Mouse (Mus musculus) urinary bladder, postnatal 25 days (tissue): Measurements from ENCODE around the gene Nudt14.

Experiments used
- DNase-seq: peaks from one replicate; pipeline ENCODE4 v3.0.0; 2022; ENCODE audit warnings: low spot score

Nudt14 gene

DNA sequence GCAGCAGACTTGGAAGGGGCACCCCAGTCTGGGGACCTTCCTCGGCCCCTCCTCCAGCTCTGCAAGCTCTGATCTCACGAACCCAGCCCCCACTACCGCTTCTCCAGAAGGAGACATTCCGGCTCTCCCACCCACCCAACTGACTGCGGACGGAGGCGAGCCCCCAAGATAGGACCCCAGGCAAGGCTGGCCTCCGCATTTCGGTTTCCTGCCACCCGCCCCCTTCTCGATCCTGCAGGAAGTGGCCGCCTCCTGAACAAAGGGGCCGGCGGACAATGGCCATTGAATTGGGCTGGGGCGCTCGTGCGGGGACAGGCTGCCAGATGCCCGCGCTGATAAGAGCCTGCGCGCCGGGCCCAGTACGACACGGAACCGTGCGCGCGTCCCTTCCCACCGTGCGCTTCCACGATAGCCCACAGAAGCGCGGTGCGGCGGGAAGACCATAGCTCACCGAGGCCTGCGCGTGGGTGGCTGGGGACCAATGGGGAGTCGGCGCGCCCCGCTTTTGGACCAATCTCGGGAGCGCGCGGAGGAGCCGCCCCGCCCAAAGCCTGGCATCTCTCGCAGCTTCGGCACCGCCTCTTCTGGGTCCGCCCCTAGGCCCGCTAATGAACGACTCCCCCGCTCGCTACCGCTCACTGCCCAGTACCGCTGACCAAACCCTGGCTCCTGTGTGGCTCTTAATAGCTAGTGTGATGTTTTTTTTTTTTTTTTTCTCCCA lies 8.3 kb upstream of the Nudt14 start:
- DNase-seq, result peak; percentile 80

DNA sequence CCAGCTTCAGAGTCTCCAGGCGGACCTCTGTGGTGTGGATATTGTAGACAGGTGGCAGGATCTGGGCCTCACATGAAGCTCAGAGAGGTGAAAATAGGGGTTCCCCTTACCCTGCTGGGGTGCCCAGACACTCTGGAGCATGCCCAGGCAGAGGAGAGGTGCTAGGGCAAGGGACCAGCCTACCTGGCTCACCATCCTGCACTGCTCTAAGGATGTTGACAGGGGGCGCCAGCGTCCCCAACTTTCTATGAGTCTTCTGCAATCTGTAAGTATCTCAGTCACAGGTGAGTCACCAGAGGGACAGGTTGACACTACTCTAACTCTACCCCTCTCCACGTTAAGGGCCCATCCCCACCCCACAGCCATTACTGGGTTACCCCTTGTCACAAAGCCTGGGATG lies 5.4 kb upstream of the Nudt14 start:
- no peak for DNase-seq

DNA sequence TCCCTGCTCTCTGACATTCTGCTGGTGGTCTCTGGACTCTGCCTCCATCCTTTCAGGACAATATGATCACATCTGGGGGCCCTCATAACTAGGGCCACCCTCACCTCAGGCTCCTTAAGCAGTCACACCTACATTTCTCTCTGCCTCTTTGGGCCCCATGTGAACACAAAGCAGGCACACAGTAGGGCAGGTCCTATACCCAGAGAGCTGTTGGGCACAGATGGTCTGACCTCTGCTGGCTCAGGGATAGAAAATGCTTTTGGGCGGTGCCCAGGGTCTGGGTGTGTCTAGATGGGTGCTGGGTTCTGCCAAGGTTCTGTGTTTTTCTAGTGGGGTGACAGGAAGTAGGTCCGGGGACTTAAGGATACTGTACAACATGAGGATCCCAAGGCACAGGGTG lies 1.7 kb upstream of the Nudt14 start:
- no peak for DNase-seq

DNA sequence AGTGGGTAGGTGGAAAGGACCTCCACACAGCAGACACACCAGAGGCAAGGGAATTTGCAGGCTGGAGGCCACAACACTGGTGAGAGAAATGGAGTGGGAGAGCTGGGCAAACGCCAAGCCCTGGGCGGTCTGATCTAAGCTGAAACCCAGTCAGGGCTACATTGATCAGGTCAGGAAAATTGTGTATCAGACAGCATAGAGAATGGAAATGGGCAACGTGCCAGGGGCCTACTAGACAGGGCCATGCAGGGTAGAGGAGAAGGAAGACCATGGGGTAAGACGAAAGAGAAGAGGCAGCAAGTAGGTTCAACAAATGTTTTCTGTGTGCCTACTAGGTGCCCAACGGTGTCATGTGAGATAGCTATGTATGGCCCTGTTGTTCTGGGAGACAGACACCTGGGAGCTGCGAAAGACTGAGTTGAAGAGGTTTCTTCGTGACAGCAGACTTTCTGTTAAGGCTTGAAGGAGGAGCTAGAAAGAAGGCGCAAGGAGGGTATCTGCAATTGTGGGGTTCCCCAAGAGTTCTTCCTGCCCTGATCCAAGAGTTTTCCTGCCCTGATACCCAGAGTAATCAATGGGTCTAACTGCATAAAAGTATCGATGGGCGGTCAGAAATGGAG lies 658 bp downstream of the Nudt14 start:
- peak; percentile 31 for DNase-seq

DNA sequence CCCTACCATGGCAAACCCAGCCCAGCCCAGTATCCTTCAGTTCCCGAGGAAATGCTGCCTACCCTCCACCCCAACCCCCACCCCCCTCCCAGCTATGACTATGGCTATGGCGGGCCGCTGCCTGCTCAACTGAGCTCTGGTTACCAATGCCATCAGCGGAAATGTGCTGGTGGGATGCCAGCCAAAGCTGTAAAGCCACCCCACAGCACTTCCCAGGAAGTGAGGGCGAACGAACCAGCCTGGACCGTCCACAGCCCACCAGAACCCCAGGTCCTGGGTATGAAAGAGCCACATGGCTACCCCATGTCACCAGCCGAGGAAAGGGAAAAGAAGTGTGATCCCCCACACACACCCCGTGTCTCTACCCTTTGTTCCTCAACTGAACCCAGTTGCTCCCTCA lies 1.2 kb downstream of the Nudt14 start:
- DNase-seq, result no peak

DNA sequence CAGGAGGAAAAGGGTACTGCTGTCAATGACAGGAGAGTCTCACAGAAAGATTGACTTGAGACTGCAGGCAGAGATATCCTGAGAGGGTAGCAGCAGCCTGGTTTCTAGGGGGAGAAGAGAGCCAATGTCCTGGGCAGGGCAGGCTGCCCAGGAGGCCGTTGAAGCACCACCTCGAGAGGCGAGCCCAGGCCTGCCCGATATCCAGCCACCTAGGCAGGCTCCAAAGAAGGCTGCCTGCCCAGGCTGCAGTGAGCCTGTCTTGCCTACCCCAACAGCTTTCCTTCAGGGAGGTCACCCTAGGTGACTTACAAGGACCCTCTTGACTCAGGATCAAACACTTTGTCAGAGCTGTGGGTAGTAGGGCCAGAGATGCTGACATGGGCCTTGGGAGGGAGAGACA lies 1.7 kb downstream of the Nudt14 start:
- peak; percentile 26 for DNase-seq

DNA sequence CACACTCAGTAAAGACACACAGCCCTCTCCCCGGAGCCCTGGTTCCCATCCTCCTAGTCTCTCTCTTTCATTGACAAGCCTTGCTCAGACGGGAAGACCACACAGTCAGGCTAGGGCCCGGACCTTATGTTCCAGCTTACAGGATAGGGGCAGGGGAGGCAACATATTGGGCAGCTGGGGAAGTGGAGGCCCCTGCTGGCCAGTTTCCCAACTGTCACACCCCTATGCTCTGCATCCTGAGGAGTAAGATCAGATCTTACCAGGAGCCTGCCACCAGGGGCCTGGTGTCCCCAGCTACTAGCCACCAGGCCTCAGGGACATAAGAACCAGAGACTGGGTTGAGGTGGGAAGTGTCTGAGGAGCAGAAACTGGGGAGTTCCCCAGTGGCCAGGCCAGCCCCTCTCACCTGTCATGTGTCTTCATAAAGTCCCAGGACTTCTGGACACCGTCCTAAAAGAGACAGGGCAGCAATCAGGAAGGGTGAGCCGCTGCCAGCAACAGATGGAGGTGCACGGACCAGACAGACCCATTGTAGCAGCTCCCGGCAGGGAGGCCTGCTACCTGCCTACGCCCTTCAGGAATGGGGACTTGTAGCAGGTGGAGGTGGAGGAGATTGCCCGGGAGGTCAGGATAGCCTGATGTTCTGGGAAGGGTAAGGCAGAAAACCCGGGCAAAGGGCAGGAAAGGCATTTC lies 2.9 kb downstream of the Nudt14 start:
- no peak for DNase-seq

DNA sequence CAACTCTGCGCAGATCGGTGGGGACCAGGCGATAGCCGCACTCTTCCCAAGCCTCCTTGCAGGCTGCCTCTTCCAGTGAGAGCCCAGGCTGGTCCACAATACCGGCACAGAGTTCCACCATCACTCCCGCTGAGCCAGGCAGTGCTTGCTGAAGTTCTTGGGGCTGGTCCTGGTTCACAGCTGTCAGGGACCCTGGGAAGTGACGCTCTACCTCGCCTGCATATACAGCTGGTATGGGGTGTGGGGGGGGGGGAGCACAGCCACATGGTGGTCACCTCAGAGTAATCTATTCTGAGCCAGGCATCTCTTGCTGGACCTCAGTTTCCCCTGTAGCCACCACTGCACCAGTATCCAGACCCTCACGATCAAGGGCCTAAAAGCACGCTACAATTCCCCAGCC lies 3.6 kb downstream of the Nudt14 start:
- DNase-seq, result no peak

DNA sequence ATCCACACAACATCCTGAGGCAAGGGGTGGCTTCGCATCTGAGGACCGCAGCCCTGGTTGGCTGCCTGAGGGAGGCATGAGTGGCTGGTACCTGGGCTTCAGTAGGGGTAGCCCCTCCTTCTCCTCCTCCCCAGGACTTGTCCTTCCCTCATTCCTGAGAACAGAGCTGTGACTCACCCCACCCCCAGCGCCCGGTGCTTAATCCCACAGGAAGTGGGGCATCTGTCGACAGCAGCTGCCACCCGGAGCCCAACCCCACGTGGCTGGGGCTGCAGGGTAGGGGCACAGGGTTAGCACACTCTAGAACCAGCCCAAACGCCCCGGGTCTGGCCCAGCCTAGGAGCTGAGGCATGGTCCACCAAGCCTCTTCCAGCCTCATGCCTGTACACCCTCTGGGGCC lies 4.0 kb downstream of the Nudt14 start:
- no peak for DNase-seq

DNA sequence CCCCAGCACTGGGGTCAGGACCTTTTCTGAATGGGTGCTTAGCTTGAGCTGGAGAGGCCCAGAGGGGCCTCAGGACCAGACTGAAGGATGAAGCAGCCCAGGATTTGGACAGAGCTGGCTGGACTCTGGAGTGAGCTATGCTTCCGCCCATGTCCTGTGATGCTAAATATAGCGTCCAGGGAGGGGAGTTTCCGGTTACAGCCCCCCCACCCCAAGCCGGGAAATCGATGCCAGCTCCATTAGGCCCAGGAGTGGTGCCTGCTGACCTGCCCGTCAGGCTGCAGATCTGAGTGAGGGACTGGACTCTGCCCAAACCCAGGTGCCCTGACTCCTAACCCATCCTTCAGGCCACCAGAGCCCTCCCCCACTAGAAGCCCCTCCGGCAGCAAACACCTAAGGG lies 9.3 kb downstream of the Nudt14 start:
- DNase-seq, result no peak

DNA sequence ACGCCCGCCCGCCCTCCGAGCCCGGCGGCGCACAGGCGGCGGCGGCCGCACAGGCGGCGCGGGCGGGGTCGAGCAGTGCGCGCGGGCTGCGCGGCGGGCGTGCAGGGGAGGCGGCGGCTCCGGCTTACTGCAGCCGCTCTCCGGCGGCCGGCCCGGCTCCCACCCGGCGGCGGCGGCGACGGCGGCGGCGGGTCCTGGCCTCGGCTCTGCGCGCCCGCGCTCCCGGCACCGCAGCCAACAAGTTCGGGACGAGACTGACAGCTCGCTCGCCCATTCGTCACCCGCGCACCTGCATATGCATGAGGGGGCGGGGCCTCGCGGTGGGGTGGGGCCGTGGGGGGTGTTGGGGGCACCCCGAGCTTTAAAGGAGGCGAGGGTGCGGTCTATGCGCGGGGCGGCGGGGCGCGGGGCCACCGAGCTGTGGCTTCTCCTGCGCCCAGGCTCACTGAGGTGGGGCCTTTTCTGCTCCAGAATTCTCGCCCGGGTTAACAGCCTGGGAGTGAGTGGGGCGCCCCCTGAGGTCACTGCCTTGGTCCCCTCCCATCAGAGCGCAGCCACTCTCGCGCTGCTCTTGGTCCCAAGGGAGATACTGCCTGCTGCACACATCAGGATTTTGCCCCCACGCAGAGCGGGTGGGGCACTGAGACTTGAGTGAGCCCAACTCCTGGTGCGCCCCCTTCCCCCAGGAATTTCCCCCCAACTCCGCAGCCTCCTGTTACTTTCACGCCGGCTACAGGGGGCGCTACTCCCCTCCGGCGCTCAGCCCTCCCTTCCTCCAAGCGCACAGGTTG lies 12.2 kb downstream of the Nudt14 start, which contains the start of gene Jag2:
TSS of gene Jag2 (minus strand) at position 215 of the 791 bp plus-strand sequence.
- DNase-seq, result peak; percentile 50

DNA sequence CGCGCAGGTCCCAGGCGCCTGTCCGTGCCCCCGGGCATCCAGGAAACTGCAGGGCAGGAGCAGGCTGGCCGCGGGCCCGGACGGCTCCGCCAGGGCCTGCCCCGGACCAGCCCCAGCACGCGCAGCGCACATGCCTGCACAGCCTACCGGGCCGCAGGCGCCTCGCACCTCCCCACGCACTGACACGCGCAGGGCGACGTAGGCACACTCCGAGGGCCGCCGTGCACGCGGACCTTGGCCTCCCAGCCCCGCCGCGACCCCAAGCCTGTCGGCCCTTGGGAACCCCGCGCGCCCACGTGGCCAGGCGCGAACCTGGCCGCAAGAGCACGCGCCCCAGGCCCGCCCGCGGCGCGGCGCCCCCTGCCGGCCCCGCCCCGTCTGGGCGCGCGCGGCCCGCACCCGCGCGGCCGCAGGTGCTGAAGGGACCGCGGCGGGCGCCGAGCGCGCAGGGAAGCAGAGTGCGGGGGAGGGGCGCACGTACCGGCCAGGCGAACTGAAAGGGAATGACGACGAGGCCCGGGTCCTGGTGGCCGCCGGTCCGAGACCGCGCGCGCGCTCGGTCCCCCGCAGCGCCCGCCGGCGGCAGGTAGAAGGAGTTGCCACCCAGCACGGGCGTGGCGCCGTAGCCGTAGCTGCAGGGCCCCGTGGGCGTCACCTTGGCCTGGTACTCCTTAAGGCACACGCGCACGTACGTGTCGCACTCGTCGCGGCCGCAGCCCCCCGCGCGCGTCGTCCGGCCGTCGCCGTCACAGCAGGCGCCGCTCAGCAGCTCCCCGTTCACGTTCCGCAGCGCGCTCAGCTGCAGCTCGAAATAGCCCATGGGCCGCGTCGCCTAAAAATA lies 13.3 kb downstream of the Nudt14 start:
- peak; percentile 69 for DNase-seq

DNA sequence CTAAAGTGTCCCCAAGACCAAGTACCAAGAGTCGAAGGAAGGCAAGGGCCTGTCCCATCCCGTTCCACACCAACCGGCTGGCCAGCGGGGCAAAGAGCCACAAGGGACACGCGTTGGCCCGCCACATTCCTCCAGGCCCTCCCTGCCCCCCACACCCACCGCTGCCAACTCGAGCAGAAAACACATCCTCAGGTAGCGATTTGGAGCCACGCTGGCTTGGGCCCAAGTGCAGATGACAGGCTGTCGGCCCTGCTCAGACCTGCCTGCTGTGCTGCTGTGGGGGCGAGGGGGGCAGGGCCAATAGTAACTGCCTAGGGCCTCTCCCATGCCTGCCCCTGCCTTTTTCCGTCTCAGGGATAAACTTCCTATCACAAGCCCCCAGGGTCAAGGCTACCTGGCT lies 14.7 kb downstream of the Nudt14 start:
- peak; percentile 52 for DNase-seq

DNA sequence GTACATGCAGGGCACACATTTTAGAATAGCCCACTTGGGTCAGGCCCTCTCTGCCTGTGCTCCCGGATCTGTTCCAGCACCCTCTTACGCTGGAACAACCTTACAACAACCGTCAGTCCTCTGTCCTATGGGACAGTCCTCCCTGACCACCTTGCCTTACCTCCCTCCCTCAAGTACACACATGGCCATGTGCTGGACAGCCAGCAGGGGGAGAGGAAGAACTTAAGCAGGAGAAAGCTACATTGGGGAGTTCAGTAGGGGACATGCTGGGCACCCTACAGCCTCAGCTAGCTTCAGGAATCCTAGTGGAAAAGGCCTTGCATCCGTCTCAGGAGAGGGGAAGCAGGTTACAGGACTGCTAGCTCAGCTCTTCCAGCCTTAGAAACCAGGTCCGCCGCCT lies 16.0 kb downstream of the Nudt14 start:
- DNase-seq, result no peak

DNA sequence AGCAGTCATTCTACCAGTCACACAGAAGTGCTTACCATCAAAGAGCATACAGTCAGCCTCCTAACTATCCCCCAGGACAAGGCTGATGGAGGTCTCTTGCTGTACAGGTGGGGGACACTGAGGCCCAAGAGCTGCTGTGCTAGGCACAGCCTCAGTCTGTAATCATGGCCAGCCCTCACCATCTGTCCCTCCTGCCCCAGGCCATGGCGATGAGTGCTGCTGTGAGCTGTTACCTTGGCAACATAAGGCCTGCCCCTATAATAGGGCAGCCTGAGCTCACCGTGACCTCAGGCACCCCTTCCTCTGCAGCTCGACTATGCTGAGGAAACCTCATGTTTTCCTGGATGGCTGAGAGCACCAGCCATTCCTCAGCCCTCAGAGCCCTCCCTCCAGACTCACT lies 19.4 kb downstream of the Nudt14 start:
- no peak for DNase-seq

DNA sequence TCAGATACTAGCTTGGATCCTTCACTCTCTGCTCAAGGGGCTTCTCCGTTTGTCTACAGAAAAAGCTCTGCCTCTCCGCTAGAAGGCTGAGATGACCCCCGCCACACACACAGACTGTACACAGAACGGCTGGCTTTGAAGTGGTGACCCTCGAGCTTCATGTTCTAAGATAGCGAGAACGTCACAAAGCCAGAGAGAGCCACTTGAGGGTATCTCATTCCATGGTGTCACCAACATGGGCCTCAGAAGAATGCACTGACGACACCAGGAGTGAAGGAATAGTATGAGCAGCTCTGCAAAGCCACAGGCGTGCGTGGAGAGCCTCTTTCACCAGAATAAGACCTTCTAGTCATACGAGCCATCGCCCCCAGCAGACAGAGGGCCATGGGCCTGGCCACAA lies 20.4 kb downstream of the Nudt14 start:
- no peak for DNase-seq

DNA sequence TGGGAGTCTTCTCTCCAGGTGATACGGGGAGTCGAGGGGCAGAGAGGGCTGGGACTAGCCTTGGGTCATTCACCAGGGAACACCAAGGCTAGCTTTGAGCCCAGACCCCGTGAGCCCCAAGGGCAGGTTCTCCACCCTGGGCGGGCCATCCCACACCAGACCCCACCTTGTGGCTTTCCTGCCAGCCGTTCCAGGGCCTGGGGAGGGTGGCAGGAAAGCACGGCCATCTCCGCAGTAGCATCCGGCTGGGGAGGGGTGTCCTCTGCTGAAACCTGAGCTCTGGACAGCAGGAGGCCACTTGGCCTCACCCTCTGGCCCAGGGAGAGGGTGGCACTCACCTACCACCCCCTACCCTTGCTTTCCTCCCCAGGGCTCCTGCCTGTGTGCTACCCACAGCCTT lies 24.0 kb downstream of the Nudt14 start:
- no peak for DNase-seq

DNA sequence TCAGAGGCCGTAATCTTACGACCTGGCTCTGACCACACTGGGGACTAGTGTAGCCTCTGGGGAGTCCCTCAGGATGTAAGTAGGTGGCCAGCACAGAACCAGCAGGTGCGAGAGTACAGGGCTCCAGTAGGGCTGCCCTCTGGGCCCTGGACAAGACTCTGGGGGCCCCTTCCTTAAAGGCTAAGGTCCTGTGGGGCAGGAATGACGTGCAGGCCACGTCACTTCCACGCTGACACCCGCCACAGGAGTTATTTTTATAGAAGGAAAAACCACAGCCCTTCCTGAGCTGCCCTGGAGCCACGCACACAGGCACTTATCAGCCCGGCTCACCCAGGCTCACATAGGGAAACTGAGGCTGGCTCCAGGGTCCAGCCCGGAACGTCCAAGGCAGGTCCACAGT lies 24.4 kb downstream of the Nudt14 start:
- DNase-seq, result no peak

DNA sequence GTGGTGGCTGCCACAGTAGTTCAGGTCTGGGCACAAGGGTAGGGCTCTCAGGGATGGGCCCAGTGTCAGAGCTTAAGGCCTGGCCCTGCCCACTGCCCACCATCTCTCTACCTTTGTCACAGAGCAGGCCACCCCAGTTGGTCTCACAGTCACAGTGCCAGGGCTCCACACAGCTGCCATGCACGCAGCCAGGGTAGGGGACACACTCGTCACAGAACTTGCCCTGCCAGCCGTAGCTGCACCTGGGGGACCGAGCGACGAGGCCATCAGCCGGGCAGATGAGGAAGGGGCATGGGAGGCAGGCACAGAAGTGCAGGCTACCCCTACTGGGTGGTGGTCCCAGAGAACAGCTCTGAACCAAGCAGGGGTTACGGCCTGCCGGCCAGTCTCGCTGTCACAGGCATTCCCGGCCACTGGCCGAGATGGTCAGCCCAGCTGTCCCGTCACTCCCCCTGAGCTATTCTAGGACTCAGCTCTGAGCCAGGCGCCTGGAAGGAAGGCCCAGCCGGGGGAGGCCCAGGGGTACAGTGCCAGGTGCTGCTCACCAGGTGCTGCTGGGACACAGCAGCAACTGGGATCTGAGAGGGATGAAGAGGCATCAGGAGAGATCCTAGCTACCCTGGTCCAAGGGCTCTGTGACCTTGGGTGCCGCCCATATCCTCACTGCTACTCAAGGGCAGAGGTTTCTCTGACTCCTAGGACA lies 25.1 kb downstream of the Nudt14 start:
- DNase-seq, result no peak

DNA sequence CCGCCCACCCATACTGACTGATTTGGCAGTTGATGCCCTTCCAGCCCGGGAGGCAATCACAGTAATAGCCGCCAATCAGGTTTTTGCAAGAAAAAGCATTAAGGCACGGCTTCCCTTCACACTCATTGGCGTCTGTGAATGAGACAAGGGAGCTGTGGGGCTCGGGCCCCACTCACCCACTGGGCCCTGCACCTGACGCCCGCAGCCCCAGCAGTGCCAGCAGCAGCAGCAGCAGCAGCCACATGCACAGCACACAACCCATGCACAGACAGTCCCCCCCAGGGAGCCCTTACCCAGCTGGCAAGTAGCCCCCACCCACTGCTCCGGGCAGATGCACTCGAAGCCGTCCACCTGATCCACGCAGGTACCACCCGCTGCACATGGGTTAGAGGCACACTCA lies 26.3 kb downstream of the Nudt14 start:
- DNase-seq, result no peak

DNA sequence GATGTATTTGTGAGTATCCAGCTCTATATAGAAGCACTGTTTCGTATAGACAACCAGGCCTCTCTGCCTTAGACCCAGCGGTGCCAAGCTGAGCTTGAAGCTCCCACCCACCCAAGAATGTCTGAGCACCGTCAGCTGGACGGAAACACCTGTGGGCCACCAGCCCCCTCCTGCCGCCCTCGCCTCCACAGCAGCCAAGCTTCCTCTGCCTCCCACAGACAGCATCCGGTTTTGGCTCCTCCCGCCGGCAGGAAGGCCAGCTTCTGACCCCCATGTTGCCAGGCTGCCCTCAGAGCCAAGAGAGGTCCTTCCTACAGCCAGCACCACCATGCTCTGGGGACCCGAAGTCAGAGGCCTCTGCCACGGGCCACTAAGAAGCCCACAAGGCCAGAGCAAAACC lies 27.4 kb downstream of the Nudt14 start:
- no peak for DNase-seq
